Comparison of ENCODE assay signal across 8 mouse cellular contexts in genomic region chr14:75527464-75528190, GRCm38 (mm10).
DNase-seq lines count a peak whose midpoint lies in the region; ATAC-seq lines count a peak whose summit lies in the region.

No protein-coding gene starts in this region.

- H3K9ac ChIP-seq in lung, embryonic 16.5 days (ENCODE audit: low read length): no peak overlapping the region

- peaks cover 6% of the 10 kb centered on the region; the same call in 1 of the 2 replicates for H3K4me1 ChIP-seq in lung, embryonic 16.5 days (replicated peaks; ENCODE audit: control insufficient read depth, insufficient read depth, low read length)

- H3K4me2 ChIP-seq in lung, embryonic 16.5 days (ENCODE audit: low read depth, low read length): no peak overlapping the region

- H3K9me3 ChIP-seq in lung, embryonic 16.5 days (ENCODE audit: control insufficient read depth, low read length): no peaks in the 10 kb centered on the region

- H3K36me3 ChIP-seq in lung, embryonic 16.5 days (ENCODE audit: control insufficient read depth, insufficient read depth, low read length): no peaks in the 10 kb centered on the region

- DNase-seq in lung, adult 18-20 months: no peak
- peak; percentile 53 to 64 for DNase-seq in frontal cortex, postnatal 25 days (ENCODE audit: low spot score in 2 of 2)
- DNase-seq in kidney, postnatal 25 days: peak; percentile 88 to 90
- peak; percentile 63 for DNase-seq in lung, postnatal 10 days
- peak; percentile 91 for DNase-seq in right cerebral cortex, postnatal 4 days
- DNase-seq in yolk sac, embryonic 10.5 days (ENCODE audit: low spot score): no peak

- ATAC-seq in lung, embryonic 16.5 days (ENCODE audit: low read depth): peak; percentile 56
- peak; percentile 68 for ATAC-seq in cerebellum, adult (ENCODE audit: insufficient number of reproducible peaks, low FRiP score, low TSS enrichment)

- H3K27ac ChIP-seq in lung, embryonic 16.5 days (ENCODE audit: low read length): no peak overlapping the region

- WGBS in lung, embryonic 16.5 days: 50% methylated on average over 10 of the region's 10 CpGs

- no peak overlapping the region for H3K4me3 ChIP-seq in lung, embryonic 16.5 days (ENCODE audit: low read length)

- no peaks in the 10 kb centered on the region for H3K27me3 ChIP-seq in lung, embryonic 16.5 days (ENCODE audit: control insufficient read depth, insufficient read depth, low read depth, low read length)

Comparison
In these comparisons a context has a peak if more than half of its experiments do, and no peak if none do; other contexts are left out.
1. DNase-seq: peak in frontal cortex, postnatal 25 days (2 of 2), kidney, postnatal 25 days (2 of 2), lung, postnatal 10 days (single experiment) and right cerebral cortex, postnatal 4 days (single experiment); none in lung, adult 18-20 months (0 of 2) and yolk sac, embryonic 10.5 days (single experiment).